Mouse (Mus musculus) urinary bladder, adult 2 months (tissue): ENCODE results near the gene Aarsd1. TPM values are rescaled to one million over a fixed set of nuclear protein-coding genes. Genes with fewer than 3 reads are reported as not detected.
"Not testable (repeated sequence)": the region's sequence is repeated elsewhere in the genome, so short reads cannot be mapped to it uniquely, and the experiment has no call there.

Experiments
- DNase-seq: peaks from one replicate; pipeline ENCODE4 v3.0.0; 2022; ENCODE audit warnings: low spot score
- polyA plus RNA-seq: library from polyadenylated mRNA; depleted of rRNA; stranded (reverse); fragments of >200 nt; gene quantifications from 2 replicates; pipeline ENCODE4 v1.2.3, GENCODE M21; 2012; rRNA removed

Gene Aarsd1
- polyA plus RNA-seq = 26.1 and 27.7 TPM in 2 replicates

DNA sequence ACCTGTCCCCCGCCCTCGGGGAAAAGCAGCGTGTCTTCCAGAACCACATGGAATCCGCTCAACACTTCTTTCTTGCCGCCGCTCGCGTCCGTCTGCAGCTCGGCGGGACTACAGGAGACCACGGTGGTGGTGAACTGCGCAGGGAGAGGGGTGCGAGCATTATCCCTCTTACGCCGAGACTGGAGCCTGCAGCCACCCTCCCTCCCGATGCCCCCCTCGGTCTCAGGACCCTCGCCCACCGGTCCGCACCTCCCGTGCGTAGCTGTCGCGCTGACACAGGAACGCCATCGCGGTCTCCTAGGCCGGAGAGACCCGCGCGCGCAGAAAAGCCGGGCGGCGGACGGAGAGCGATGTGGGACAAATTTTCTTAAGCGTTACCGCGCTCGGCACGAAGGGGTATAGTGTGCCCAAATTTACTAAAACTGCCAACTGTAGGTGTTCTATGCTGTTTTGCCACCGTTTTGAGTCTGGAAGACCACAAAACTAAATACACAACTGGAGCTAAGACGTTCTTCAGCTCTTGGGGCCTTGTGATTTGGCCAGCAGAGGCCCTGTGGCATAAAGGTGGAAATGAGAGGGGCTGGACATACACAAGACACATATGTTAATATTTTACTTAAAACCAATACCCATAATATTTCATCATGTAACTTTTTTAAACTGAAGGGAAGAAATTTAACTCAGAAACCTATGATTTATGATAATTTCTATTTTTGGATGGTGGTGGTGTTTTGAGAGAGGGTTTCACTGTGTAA lies at the start of gene Aarsd1:
Gene Aarsd1 (minus strand): TSS at position 515 of the 755 bp plus-strand sequence.
- peak; percentile 85 for DNase-seq

GRCm38 (mm10) chr11:101466552-101466950 lies 49.1 kb upstream of the Aarsd1 start:
- not testable (repeated sequence) for DNase-seq

DNA sequence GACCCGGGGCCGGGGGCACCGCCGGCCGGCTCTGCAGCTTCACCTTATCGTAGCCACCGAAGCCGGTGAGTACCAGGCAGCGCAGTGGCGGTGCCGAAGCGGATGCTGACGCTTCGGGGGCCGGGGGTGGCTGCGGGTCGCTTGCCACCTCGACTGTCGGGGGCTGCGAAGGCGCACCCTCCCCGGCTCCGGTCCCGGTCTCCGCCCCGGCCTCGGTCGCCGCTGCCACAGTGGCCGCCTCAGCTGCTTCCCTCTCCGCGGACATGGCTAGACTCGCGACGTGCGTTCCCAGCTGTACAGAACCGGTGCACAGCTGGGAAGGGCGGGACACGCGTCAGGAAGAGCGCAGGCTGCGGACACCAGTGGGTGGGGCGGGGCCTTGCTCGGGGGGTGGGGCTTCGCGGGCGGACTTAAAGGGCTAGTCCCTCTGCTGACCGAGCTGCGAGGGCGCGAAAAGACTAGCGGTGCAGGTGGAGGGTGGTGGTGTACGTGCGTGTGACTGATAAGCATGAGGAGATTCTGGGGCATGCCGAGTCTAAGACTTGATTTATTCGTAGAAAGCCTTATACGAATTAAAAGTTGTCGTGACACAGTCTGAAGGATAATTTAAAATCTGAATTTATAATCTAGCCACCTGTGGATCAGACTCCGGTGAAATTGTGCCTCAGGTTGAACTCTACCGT lies 48.6 kb upstream of the Aarsd1 start, which contains the start of gene Vat1:
Gene Vat1 (minus strand): TSS at position 362 of the 683 bp plus-strand sequence.
- peak; percentile 70 for DNase-seq

DNA sequence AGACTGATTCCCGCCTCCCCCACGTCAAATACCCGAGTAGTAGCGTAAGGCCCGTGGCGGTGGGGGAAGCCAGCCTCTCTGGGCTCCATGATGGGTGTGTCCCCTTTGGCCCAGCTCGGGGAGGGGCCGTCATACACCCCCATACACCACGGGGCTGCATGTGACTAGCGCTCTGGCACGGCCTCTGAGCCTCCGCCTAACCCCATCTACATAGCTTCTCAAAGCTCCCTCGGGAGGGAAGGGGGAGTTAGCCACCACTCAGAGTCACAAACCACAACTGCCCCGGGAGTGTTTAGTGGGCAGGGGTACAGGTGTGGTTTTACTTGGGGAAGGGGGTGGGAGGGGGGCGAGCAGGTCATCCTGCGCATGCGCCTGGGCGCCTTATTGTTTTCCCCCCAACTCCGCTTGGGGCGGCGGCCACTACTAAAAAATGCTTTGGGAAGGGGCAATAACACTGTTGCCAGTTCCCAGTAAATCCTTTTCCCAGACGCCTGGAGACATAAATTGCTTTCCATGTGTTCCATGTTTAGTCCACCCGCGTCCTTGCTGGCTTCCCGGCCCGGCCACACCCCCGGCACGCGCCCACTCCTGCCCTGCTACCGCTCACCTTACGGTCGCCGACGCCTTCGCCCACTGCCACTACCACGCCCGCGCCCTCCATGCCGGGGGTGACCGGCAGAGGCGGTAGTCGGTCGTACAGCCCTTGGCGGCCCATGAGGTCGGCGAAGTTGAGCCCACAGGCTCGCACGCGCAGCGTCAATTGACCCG lies 47.9 kb upstream of the Aarsd1 start:
- peak; percentile 63 for DNase-seq

DNA sequence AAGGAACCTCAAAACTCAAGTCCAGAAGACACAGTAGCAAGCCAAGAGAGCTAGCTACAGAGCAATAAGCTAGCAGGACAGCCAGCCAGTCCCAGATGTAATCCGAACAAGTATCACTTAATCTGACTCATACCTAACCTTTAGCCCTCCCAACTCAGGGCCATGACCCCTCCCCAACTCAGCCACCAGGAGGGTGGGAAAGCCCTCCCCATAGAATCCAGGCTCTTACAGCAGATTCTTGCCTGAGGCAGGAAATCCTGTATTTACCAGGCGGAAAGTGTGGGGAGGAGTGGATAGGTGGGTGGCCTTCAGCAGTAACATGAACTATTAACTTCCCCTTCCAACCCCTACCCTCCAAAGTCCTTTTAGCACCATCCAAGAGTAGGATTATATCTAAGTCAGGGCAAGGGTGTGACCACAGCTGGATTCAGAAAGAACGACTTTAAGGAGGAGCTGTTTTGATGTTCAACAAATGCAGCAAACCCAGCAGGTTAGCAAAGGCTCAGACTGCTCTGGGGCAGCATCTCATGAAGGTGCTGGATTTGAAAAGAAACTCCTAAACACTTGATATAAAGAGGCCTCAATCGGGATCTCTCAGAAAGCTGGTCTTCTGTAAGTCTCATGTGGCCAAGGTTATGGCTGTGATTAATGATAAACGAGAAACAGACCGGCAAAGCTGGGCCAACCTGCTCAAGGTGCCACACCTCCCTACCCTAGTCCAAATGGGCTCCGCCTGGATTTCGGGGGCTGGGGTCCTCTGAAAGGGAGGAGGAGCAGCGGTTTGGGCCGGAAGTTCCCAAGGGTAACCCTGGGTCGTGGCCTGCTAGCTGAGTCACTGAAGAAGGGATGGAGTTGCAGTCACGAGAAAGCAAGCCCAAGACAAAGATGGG lies 47.0 kb upstream of the Aarsd1 start, which contains the start of gene Rnd2:
Gene Rnd2 (plus strand): TSS at position 789 of the 890 bp plus-strand sequence.
- DNase-seq = peak; percentile 61

GRCm38 (mm10) chr11:101462583-101463440 lies 45.4 kb upstream of the Aarsd1 start:
- DNase-seq = no peak

DNA sequence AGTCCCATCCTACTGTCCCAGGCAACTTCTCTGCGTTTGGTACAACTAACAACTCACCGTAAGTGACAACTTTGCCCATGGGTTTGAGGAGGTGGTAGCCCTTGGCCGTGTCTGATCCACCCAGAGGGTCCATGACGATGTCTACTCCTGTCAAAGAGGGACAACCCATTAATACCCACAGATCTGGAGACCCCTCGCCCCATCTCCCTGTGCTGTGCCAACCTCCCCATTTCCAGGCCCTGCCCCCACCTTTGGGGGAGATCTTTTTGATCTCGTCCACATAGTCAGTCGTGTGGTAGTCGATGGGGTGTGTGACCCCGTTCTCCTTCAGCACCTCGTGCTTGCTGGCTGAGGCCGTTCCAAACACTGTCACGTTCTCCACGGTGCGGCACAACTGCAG lies 44.7 kb upstream of the Aarsd1 start:
- DNase-seq = no peak

- DNase-seq = no peak
Measured at GRCm38 (mm10) chr11:101460321-101460720, 42.9 kb upstream of the Aarsd1 start.

- DNase-seq = no peak
Measured at GRCm38 (mm10) chr11:101459716-101460115, 42.3 kb upstream of the Aarsd1 start.

- DNase-seq = no peak
Measured at GRCm38 (mm10) chr11:101458217-101458616, 40.8 kb upstream of the Aarsd1 start.

GRCm38 (mm10) chr11:101457631-101458030 lies 40.2 kb upstream of the Aarsd1 start:
- DNase-seq = no peak

DNA sequence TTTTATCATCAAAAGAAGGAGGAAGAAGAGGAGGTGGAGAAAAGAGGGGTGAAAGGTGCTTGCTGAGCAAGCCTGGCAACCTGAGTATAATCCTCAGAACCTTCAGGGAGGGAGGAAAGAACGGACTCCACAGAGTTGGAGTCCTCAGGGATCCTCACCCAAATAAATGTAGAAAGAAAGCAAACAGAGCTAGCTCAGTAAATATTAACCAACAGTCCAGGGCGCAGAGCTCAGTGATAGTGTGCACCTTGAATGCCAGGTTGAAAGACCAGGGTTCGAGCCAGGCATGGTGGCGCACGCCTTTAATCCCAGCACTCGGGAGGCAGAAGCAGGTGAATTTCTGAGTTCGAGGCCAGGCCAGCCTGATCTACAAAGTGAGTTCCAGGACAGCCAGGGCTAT lies 38.2 kb upstream of the Aarsd1 start:
- DNase-seq = no peak

GRCm38 (mm10) chr11:101454702-101455101 lies 37.3 kb upstream of the Aarsd1 start:
- DNase-seq = no peak

DNA sequence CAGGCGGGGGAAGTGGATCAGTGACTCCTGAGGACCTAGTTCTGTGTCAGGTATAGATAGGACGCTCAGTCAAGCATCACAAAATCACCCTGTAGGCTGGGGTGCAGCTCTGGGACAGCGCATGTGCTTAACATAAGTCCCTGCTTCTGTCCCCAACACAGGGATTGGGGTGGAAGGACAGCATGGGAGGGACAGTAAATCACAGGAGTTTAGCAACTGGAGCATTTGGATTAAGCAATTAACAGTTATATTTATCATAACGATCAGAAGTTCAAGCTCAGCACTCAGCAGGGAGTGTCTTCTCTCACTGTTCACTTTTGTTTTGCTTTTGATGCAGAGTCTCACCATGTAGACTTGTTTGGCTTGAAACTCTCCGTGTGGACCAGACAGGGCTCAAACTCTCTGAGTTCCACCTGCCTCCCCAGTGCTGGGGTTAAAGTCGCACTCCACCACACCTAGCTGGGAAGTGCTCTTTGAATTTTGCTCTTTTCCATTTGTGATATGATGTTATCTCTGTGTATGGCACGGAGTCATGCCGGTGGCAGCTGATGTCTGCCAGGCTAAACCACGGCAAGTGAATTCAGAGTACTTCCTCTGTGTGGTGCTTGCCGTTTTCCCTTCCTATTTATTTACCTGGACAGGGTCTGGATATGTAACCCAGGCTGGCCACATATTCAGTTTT lies 34.8 kb upstream of the Aarsd1 start:
- no peak for DNase-seq

GRCm38 (mm10) chr11:101451536-101451935 lies 34.1 kb upstream of the Aarsd1 start:
- DNase-seq = no peak

DNA sequence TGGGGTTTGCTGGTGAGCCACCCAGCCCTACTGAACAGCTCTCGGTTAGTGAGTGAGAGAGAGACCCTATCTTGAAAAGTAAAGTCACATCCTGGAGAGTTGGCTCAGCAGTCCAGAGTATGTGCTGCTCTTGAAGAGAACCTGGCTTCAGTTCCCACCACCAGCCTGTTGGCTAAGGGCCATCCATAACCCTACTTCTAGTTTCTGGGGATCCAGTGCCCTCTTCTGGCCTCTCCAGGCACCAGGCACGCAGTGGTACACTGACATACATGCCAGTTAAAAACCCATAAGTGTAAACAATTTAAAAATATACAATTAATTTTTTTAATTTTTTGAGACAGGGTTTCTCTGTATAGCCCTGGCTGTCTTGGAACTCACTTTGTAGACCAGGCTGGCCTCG lies 33.0 kb upstream of the Aarsd1 start:
- no peak for DNase-seq

- not testable (repeated sequence) for DNase-seq
Measured at GRCm38 (mm10) chr11:101449596-101449995, 32.2 kb upstream of the Aarsd1 start.

- no peak for DNase-seq
Measured at GRCm38 (mm10) chr11:101448899-101449298, 31.5 kb upstream of the Aarsd1 start.

DNA sequence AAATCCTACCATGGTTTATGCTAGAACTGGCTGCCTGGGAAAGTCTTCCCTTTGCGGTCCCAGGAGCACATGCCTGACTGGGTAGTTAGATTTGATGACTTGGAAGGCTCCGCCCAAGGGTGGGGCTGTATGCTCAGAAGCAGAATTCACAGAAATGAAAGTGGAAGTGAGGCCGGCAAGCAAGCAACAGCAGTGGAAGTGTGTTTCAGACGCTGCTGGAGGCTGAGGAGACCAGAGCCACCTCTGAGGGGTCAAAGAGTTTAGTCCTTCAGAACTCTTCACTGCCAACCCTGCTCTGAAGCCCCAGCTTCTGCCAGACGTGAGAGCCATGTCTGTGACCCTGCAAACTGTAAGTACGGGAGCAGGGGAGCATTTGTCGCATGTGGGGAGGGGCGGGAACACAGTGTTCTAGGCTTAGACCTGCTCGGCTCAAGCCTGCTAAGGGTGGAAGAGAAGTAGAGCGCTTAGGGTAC lies 30.9 kb upstream of the Aarsd1 start, which contains the start of gene Ifi35:
Gene Ifi35 (plus strand): TSS at position 134 of the 473 bp plus-strand sequence.
- DNase-seq = no peak
